Mouse (Mus musculus) bone marrow, adult 2 months (tissue): ENCODE data around the gene Asah2. TPM values are rescaled to one million over a fixed set of nuclear protein-coding genes. Genes with fewer than 3 reads are reported as not detected.

Experiments
- H3K27ac ChIP-seq: fragments of 200-500 bp; 2 replicates; pipeline ENCODE4 v1.5.1; 2012; ENCODE audit warnings: low read depth, mild to moderate bottlenecking, control low read depth, inconsistent platforms, low read length; ENCODE audit not compliant: control insufficient read depth, poor library complexity, insufficient read depth
- H3K4me1 ChIP-seq: fragments of 200-500 bp; 2 replicates; pipeline ENCODE4 v1.6.1; 2011; ENCODE audit warnings: low read length; ENCODE audit not compliant: control insufficient read depth, insufficient read depth
- H3K4me3 ChIP-seq: fragments of 200-500 bp; replicated peaks from 2 replicates; pipeline ENCODE3; 2011; ENCODE audit warnings: mild to moderate bottlenecking, low read depth, low read length, control low read depth; ENCODE audit not compliant: control insufficient read depth
- CTCF ChIP-seq: fragments of 200-500 bp; IDR thresholded peaks from 2 replicates; pipeline ENCODE4 v1.5.1; 2011; ENCODE audit warnings: low read length, control low read depth; ENCODE audit not compliant: control insufficient read depth, insufficient read depth
- POLR2A ChIP-seq: fragments of 200-500 bp; IDR thresholded peaks from 2 replicates; pipeline ENCODE4 v1.6.1; 2011; ENCODE audit warnings: low read depth, mild to moderate bottlenecking, control low read depth, low read length, borderline replicate concordance; ENCODE audit not compliant: control insufficient read depth
- WGBS: fragments of 180-500 bp; shearing (Covaris S2); methylation state at CpG from one replicate; pipeline ENCODE4 v1.1.7; 2018; 5-methylcytosine and 5-hydroxymethylcytosine counted together
- polyA plus RNA-seq: library from polyadenylated mRNA; stranded (reverse); fragments of >200 nt; gene quantifications from 2 replicates; pipeline ENCODE4 v1.2.4, GENCODE M21; 2011; ENCODE audit warnings: low replicate concordance; ENCODE audit not compliant: missing spikeins, insufficient read depth, insufficient read length

Asah2 gene
- polyA plus RNA-seq, 1 experiment: 3.7 TPM

DNA sequence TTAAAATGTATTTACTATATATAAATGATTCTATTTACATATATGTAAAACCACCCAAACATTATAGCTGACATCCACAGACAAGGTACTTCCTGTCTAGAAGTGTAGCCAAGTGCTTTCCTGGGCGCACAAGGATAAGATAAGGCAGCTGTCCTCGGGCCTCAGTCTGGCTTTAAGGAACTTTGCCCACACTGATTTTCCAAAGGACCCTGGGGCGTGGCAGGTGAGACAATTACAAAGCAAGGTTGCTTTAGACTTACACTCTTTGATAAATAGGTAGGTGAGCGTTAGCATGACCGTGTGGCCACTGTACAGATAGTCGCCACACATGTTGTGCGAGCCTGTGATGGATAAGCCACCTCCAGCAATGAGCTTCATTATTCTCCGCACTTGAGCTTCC is 21.3 kb upstream of the Asah2 start:
- H3K27ac ChIP-seq: no peak overlapping the region
- WGBS: 87% methylated on average over 8 of the region's 8 CpGs
- TF ChIP-seq POLR2A: no peak
- TF ChIP-seq CTCF: no peak
- no peak overlapping the region for H3K4me3 ChIP-seq
- H3K4me1 ChIP-seq: no peaks in the 10 kb centered on the region

DNA sequence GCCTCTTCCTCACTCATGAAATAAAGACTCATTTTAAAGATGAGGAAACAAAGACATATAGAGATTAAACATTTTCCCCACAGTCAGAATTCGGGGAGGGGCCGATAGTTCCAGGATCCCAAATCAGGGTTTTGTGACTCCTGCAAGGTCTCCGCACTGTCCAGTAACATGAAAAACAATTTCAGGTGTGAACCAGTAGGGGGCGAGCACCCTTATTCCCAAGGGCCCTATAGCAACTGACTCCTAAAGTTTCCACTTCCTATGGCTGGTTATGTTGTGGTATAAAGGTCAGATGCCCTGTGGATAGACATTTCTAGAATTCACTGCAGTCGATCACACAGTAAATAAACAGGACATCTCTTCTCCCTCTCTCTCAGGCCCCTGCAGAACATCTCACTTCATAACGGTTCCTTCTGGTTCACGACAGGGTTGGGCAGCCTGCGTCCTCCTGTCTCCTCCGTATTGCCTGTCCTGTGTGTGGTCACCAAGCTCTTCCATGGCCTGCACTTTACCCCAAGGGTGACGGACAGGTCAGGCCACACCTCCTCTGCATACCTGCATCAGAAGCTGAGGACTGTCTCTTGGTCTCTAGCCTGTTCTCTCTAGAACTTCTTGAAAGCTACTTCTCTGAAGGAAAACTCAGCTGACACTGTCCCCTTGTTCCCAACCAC is 19.3 kb upstream of the Asah2 start:
- Histone ChIP-seq H3K4me3 (no peak overlapping the region), H3K4me1 (no peaks in the 10 kb centered on the region), H3K27ac (no peak overlapping the region)
- peak; percentile 21; the same call in 1 of the 2 replicates for TF ChIP-seq CTCF
- no peak for TF ChIP-seq POLR2A
- WGBS: 77% methylated on average over 10 of the region's 10 CpGs

DNA sequence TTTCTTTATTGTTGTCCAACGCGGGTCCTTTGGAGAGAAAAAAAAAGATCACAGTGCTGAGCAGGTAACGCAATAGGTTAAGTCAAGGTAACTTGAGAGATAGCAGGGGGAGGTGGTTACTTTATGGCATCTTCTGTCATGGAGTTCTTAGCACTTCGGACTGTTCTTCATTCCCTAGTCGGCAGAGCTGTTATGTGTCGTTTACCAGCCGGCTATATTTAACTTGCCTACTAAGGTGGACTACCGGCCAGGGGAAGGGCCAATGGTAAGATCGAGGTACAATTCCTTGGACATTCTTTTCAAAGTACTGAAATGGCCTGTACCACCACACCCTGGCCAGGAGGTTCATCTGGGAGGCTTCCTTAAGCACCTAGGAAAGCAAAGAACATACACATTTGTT is 16.1 kb upstream of the Asah2 start:
- TF ChIP-seq CTCF (no peak), POLR2A (no peak)
- H3K4me3 ChIP-seq: no peak overlapping the region
- no peak overlapping the region for H3K27ac ChIP-seq
- 90% methylated on average over 9 of the region's 9 CpGs for WGBS
- no peaks in the 10 kb centered on the region for H3K4me1 ChIP-seq

DNA sequence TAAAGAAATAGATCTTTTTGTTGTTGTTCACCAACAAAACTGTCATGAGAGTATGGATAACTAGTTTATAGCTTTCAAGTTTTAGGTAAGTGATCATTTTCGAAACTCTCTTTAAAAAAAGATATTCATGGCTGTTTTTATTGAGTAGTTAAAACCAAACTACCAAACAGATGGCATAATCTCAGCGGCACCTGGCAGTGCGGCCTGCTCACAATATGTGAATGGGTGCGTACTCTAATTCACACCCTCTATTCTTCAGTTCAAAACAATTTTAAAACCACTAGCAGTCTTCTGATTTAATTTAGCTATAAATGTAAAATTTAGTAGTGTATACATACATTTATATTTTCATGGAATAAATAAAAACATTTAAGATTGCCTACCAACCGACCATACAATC is 15.2 kb upstream of the Asah2 start:
- Histone ChIP-seq H3K4me1 (no peaks in the 10 kb centered on the region), H3K4me3 (no peak overlapping the region), H3K27ac (no peak overlapping the region)
- no peak for TF ChIP-seq CTCF
- TF ChIP-seq POLR2A: no peak
- 91% methylated on average over 5 of the region's 5 CpGs for WGBS

DNA sequence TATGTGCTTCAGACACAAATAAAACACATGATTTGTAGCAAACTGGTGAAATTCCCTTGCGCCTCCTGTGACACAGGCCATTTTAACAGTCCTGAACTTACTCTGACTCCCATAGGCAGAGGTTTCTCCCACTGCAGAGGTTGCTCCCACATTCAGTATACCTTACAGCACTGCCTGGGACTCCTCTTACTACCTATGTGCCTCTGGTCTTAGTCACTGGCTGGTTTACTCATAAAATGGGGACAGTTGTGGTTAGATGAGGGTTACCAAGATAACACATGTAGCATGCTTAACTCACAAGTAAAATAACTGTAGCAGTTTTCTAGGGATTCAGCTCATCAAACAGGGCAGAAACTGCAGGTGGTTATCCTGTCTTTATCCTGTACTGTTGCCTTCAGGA is 12.8 kb upstream of the Asah2 start:
- Histone ChIP-seq H3K27ac (no peak overlapping the region), H3K4me3 (no peak overlapping the region), H3K4me1 (no peaks in the 10 kb centered on the region)
- no peak for TF ChIP-seq POLR2A
- no peak for TF ChIP-seq CTCF
- WGBS: 94% methylated on average over 1 of the region's 1 CpGs

DNA sequence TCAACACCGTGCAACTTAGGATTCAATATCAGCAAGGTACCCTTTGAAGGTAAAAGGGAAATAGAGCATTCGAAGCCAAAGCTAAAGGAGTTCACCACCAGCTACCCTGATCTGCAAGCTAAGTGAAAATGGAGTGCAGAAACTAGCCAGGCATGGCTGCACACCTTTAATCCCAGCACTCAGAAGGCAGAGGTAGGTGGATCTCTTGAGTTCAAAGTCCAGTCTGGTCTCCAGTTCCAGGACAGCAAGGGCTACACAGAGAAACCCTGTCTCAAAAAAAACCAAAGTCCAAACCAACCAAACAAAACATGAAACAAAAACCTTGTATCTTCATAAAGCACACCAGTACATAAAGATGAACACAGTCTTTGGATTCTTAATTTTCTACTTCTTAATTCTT is 11.7 kb upstream of the Asah2 start:
- 84% methylated on average over 2 of the region's 2 CpGs for WGBS
- Histone ChIP-seq H3K4me1 (no peaks in the 10 kb centered on the region), H3K27ac (no peak overlapping the region), H3K4me3 (no peak overlapping the region)
- TF ChIP-seq POLR2A: no peak

DNA sequence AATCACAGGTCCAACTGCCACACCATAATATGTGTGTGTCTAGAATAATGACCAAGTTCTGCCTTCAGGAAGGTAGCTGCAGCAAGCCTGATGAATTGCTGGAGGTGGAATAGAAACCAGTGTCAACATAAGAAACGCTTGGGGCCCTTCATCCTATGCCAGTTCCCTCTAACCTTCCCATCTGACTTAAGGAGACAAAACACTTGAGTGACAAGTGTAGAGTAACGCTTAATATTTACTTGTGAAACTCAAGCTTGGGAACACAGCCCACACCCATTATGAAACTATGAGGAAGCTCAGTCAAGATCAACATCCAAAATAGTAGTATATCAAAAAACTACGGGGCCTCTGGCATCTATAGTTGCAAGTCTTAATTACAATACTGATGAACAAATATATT is 10.5 kb upstream of the Asah2 start:
- TF ChIP-seq POLR2A (no peak), CTCF (no peak)
- Histone ChIP-seq H3K27ac (no peak overlapping the region), H3K4me3 (no peak overlapping the region), H3K4me1 (no peaks in the 10 kb centered on the region)
- 58% methylated on average over 3 of the region's 3 CpGs for WGBS

DNA sequence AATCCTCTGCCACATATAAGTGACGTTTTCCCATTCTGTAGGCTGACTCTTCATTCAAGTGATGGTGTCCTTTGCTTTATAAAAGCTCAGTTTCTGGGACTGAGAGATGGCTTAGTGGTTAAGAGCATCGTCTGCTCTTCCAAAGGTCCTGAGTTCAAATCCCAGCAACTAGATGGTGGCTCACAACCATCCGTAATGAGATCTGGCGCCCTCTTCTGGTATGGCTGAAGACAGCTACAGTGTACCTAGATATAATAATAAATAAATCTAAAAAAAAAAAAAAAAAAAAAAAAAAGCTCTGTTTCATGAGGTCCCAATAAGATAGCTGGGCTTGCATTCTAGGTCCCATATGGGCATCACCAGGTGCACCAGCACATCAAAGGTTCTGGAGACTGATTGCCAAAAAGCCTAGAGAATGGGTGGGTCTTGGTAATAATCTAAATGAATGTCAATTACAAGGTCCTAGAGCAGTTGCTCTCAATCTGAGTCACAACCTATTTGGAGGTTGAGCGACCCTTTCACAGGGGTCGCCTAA is 9.5 kb upstream of the Asah2 start:
- Histone ChIP-seq H3K27ac (no peak overlapping the region), H3K4me3 (no peak overlapping the region), H3K4me1 (peaks cover 3% of the 10 kb centered on the region; the same call in 1 of the 2 replicates)
- TF ChIP-seq POLR2A (no peak), CTCF (0 out of 2 replicates have a peak, but pooled peaks have one; percentile 7)
- 81% methylated on average over 6 of the region's 6 CpGs for WGBS
